Mouse (Mus musculus) limb, embryonic 13.5 days (tissue): ENCODE measurements around the gene Schip1. TPM values are rescaled to one million over a fixed set of nuclear protein-coding genes. Genes with fewer than 3 reads are reported as not detected.
A peak's percentile ranks its signal among the peaks of the same experiment; 100 is the strongest.

Source experiments
- ATAC-seq: fragments of 200-750 bp; cut with Nextera tagmentation; 2 replicates; pipeline ENCODE4 v1.8.0; 2017; ENCODE audit warnings: low read depth, moderate number of reproducible peaks, moderate TSS enrichment; ENCODE audit not compliant: low FRiP score
- H3K27ac ChIP-seq: fragments of 300-500 bp; sonication (generic); 2 replicates; pipeline ENCODE4 v1.5.1; 2015; ENCODE audit warnings: inconsistent platforms, mild to moderate bottlenecking, moderate library complexity
- H3K27me3 ChIP-seq: fragments of 300-500 bp; sonication (generic); 2 replicates; pipeline ENCODE4 v1.6.1; 2015; ENCODE audit warnings: mild to moderate bottlenecking, inconsistent platforms
- H3K36me3 ChIP-seq: fragments of 300-500 bp; sonication (generic); 2 replicates; pipeline ENCODE4 v1.6.1; 2015; ENCODE audit warnings: inconsistent platforms, mild to moderate bottlenecking, moderate library complexity
- H3K4me1 ChIP-seq: fragments of 300-500 bp; sonication (generic); 2 replicates; pipeline ENCODE4 v1.6.1; 2015; ENCODE audit warnings: inconsistent platforms
- H3K4me2 ChIP-seq: fragments of 300-500 bp; sonication (generic); replicated peaks from 2 replicates; pipeline ENCODE4 v1.6.1; 2015; ENCODE audit warnings: inconsistent platforms, mild to moderate bottlenecking, moderate library complexity
- H3K4me3 ChIP-seq: fragments of 300-500 bp; sonication (generic); 2 replicates; pipeline ENCODE4 v1.5.1; 2015; ENCODE audit warnings: moderate library complexity, mild to moderate bottlenecking, inconsistent platforms
- H3K9ac ChIP-seq: fragments of 300-500 bp; sonication (generic); 2 replicates; pipeline ENCODE4 v1.6.1; 2015; ENCODE audit warnings: mild to moderate bottlenecking, inconsistent platforms
- H3K9me3 ChIP-seq: fragments of 300-500 bp; sonication (generic); 2 replicates; pipeline ENCODE4 v1.6.1; 2016; ENCODE audit warnings: inconsistent platforms
- WGBS: fragments of 180-500 bp; shearing (Covaris S2); methylation state at CpG from one replicate; pipeline ENCODE4 v1.1.7; 2015; 5-methylcytosine and 5-hydroxymethylcytosine counted together
- polyA plus RNA-seq: library from polyadenylated mRNA; unstranded; fragments of >200 nt; fragmentation: Nextera tagmentation; extraction: Ambion mirVana; gene quantifications from 2 replicates; pipeline ENCODE4 v1.2.1, GENCODE M21; 2015

The Schip1 gene
- polyA plus RNA-seq, 1 experiment from 2014 or later = 21.4 TPM

DNA sequence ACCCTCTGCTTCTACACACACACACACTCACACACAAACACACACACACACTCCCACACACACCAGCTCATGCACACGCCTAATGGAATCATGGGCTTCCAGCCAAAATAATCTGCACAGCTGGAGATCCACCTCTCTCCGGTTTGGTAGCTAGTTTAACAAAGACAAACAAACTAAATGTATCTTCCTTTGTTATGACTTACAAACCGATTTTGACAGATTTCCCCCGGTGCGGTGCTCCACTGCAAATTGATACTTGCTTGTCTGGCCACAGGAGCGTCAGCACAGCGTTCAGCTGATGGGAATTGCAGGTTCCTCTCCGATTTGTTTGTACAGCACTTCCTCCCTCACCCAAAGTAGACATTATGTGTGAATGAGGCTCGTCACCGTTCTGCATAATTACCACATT, 310.5 kb downstream of the Schip1 start:
- Histone ChIP-seq H3K4me3 (no peak overlapping the region), H3K27ac (no peak overlapping the region), H3K36me3 (no peaks in the 10 kb centered on the region), H3K4me2 (no peak overlapping the region), H3K9me3 (no peaks in the 10 kb centered on the region), H3K27me3 (no peaks in the 10 kb centered on the region), H3K9ac (no peak overlapping the region), H3K4me1 (peaks cover 9% of the 10 kb centered on the region; the same call in 1 of the 2 replicates)
- no peak for ATAC-seq
- WGBS = 55% methylated on average over 10 of the region's 10 CpGs

DNA sequence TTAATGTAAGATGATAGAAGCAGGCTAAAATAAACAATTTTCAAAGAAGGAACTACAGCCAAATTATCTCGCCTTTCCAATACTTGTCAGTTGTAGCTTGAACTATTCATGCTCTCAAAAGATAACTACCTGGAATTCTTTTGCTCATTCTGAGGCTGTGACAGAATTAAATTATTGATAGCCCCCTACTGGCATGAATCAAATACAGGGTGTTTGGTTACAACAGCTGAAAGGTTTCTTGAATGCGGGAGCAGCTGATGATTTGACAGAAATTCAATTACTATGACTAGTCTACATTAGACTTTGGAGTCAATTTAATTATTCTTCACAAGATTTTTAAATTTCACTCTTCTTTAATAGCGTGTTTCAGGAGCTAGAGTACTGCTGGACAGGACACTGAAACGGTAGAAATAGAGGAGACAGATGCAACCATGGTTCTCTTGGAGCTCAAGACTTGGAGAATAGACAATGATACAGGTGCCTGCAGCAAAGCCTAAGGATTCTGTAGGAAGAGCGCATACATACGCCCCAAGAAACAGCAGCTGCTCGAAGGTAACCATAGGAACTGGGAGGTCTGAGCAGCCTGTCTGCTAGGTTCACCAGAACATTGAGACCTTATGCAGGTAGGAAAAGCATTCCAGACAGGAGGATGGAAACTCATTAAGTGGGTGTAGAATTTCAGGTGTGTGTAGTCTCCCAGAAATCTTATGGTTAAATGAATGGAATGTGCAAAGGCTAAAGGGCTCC, 313.0 kb downstream of the Schip1 start:
- Histone ChIP-seq H3K4me2 (no peak overlapping the region), H3K4me3 (no peak overlapping the region), H3K27ac (no peak overlapping the region), H3K27me3 (no peaks in the 10 kb centered on the region), H3K9ac (no peak overlapping the region), H3K9me3 (no peaks in the 10 kb centered on the region), H3K36me3 (no peaks in the 10 kb centered on the region), H3K4me1 (peaks cover 9% of the 10 kb centered on the region; the same call in 1 of the 2 replicates)
- 77% methylated on average over 7 of the region's 7 CpGs for WGBS
- ATAC-seq = no peak

DNA sequence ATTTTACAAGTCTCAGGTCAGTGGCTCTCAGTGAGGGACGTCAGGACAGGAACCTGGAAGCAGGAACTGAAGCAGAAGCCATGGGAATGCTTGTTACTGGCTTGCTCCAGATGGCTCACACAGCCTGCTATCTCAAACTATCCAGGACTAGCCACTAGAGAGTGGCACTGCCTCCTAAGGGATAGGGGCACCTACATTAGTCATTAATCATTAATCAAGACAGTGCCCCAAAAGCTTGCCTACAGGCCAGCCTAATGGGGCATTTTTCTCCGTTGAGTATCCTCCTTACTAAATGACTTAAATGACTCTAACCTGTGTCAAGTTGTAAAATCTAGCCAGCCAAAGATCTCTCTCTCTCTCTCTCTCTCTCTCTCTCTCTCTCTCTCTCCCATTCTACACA, 314.2 kb downstream of the Schip1 start:
- Histone ChIP-seq H3K27me3 (no peaks in the 10 kb centered on the region), H3K4me3 (no peak overlapping the region), H3K4me2 (no peak overlapping the region), H3K4me1 (peaks cover 9% of the 10 kb centered on the region; the same call in 1 of the 2 replicates), H3K9ac (no peak overlapping the region), H3K27ac (no peak overlapping the region), H3K36me3 (no peaks in the 10 kb centered on the region), H3K9me3 (no peaks in the 10 kb centered on the region)
- WGBS = 42% methylated on average over 2 of the region's 2 CpGs
- no peak for ATAC-seq

DNA sequence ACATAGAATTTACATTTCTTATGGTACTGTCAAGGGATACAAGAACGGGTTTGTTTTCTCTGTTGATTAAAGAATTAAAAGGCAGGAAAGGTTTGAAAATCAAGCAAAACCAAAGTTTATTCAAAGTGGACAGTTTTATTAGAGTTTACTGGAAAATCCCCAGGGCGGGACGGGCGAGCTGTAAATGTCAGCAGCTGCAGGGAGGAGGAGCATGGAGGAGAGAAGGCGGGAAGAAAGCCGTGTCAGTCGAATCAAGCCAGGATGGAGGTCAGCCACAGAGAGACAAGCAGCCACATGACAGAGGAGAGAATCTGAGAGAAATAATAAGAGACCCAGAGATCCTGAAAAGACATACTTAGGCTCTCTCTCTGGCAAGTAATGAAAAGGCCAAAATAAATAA, 314.6 kb downstream of the Schip1 start:
- H3K27me3 ChIP-seq = no peaks in the 10 kb centered on the region
- H3K36me3 ChIP-seq = no peaks in the 10 kb centered on the region
- H3K9me3 ChIP-seq = no peaks in the 10 kb centered on the region
- H3K9ac ChIP-seq = no peak overlapping the region
- 21% methylated on average over 7 of the region's 7 CpGs for WGBS
- H3K27ac ChIP-seq = no peak overlapping the region
- peak overlapping the region; percentile 23; the same call in 1 of the 2 replicates for H3K4me2 ChIP-seq
- H3K4me3 ChIP-seq = no peak overlapping the region
- peaks cover 9% of the 10 kb centered on the region; the same call in 1 of the 2 replicates for H3K4me1 ChIP-seq
- ATAC-seq = no peak; the same call in 1 of the 2 replicates

DNA sequence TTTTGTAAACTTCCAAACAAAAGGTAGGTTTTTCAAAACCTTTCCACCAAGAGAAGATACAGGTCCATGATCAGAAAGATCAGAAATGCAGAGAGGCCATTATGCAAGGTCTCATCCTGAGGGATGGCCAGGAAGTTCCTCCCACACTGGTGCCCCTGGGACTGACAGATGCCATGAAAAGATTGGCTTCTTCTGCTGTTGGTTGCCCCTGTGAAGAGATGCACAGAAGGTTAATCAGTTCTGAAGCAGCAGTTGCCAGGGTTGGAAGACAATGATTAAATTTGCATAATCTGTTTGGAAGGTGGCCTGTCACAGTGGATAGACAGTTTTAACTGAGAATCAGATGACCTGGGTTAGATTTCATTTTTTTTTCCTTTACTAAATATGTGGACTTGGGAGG, 319.1 kb downstream of the Schip1 start:
- Histone ChIP-seq H3K27ac (no peak overlapping the region), H3K36me3 (no peaks in the 10 kb centered on the region), H3K4me1 (peaks cover 8% of the 10 kb centered on the region; the same call in 1 of the 2 replicates), H3K27me3 (0 out of 2 replicates have a peak, but pooled peaks cover 3% of the 10 kb centered on the region), H3K9me3 (no peaks in the 10 kb centered on the region), H3K9ac (no peak overlapping the region), H3K4me3 (no peak overlapping the region), H3K4me2 (no peak overlapping the region)
- ATAC-seq = no peak

DNA sequence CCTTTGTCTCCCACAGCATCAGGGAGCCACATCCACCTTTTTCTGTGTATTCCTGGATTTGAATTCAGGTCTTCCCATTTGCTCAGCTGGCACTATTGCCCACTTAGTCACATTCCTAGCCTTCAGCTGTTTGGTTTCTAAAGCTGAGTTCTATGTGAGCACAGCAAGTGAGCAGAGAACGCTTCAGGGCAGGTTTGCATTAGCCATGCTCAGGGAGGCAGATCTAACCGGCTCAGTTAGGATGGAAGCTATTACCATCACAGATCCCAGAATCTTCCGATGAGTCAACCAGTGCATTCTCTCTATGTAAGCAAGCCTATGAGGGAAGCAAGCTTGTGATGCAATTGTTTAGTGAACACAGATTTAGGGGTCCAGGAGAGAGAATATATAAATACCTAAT, 320.9 kb downstream of the Schip1 start:
- ATAC-seq = no peak
- Histone ChIP-seq H3K27me3 (0 out of 2 replicates have a peak, but pooled peaks cover 3% of the 10 kb centered on the region), H3K4me2 (no peak overlapping the region), H3K9ac (no peak overlapping the region), H3K27ac (no peak overlapping the region), H3K36me3 (no peaks in the 10 kb centered on the region), H3K9me3 (no peaks in the 10 kb centered on the region), H3K4me3 (no peak overlapping the region), H3K4me1 (peaks cover 4% of the 10 kb centered on the region; the same call in 1 of the 2 replicates)
- WGBS = 80% methylated on average over 3 of the region's 3 CpGs

DNA sequence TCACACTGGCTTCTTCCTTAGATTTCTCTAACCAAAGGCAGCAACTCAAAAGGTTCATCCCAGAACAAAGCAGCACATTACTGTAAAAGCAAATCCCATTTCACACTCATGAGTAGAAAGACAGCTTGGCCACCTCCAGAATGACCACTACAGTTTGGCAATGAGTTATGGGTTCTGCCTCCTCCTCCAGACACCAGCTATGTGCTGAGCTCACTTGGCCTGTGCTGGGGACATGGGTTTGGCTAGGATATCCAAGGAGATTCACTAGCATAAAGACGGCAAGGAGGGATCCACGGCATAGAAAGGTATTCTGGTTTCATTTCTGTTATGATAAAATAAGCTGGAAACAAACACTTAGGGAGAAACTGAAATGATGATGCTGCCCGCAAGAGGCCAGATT, 323.4 kb downstream of the Schip1 start:
- Histone ChIP-seq H3K36me3 (no peaks in the 10 kb centered on the region), H3K4me2 (no peak overlapping the region), H3K27me3 (0 out of 2 replicates have a peak, but pooled peaks cover 3% of the 10 kb centered on the region), H3K4me3 (no peak overlapping the region), H3K27ac (no peak overlapping the region), H3K9ac (no peak overlapping the region), H3K9me3 (no peaks in the 10 kb centered on the region), H3K4me1 (peaks cover 4% of the 10 kb centered on the region; the same call in 1 of the 2 replicates)
- WGBS = 90% methylated on average over 3 of the region's 3 CpGs
- ATAC-seq = no peak

DNA sequence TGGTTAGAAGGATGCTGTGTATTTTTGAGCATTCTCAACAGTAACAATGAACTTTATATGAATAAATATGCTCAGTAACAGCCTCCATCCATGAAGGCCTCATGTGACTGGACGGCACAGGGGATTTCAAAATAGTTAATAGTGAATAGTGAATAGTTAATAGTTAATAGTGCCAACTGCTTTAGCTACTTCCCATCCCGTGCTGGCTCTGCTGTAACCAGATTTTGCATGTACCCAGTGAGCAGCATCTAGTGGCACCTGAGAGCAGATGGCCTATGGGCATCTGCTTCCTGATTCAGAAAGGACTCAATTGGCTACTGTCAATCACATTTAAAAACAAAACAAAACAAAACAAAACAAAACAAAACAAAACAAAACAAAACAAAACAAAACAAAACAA, 329.0 kb downstream of the Schip1 start:
- no peaks in the 10 kb centered on the region for H3K27me3 ChIP-seq
- 76% methylated on average over 2 of the region's 2 CpGs for WGBS
- no peaks in the 10 kb centered on the region for H3K9me3 ChIP-seq
- H3K27ac ChIP-seq = no peak overlapping the region
- no peaks in the 10 kb centered on the region for H3K36me3 ChIP-seq
- no peaks in the 10 kb centered on the region for H3K4me1 ChIP-seq
- no peak overlapping the region for H3K9ac ChIP-seq
- no peak for ATAC-seq
- no peak overlapping the region for H3K4me2 ChIP-seq
- no peak overlapping the region for H3K4me3 ChIP-seq

DNA sequence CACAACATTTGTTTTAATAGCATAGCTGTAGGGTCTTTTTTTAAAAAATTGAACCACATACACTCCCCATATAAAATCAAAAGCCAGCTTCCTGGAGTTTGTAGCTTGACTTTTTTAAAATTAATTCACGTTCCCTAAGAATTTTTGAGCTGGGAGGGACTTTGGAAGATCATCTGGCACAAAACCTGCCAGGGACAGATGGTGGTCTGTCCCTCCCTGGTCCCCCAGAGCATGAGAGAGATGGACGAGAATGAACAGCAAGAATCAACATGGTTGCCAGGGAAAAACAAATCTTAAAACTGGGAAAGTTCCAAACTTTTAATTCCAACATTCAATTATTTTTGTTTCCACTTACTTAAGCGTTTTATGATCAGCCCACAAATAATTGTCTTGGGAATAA, 334.1 kb downstream of the Schip1 start:
- no peaks in the 10 kb centered on the region for H3K36me3 ChIP-seq
- no peaks in the 10 kb centered on the region for H3K9me3 ChIP-seq
- H3K4me1 ChIP-seq = no peaks in the 10 kb centered on the region
- no peak overlapping the region for H3K4me2 ChIP-seq
- WGBS = 60% methylated on average over 3 of the region's 3 CpGs
- ATAC-seq = no peak
- H3K27me3 ChIP-seq = no peaks in the 10 kb centered on the region
- no peak overlapping the region for H3K4me3 ChIP-seq
- no peak overlapping the region for H3K9ac ChIP-seq
- no peak overlapping the region for H3K27ac ChIP-seq

DNA sequence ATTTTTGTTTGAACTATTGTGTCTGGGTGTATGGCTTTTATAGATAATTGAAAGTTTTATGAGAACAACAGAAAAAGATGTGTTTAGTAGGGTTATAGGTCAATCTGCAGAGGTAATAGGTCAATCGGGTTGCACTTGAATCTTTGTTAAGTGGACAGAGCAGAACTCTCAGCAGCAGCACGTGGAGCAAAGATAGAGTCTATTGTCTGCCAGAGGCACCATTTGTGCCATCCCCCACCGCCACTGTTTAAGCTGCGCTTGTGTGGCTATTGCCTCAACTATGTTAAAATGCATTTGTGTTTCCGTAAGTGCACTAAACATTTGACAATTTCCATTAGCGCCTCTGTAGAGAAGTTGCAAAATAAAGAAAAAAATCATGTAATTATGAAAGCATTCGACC, 335.5 kb downstream of the Schip1 start:
- 72% methylated on average over 7 of the region's 7 CpGs for WGBS
- no peak for ATAC-seq

DNA sequence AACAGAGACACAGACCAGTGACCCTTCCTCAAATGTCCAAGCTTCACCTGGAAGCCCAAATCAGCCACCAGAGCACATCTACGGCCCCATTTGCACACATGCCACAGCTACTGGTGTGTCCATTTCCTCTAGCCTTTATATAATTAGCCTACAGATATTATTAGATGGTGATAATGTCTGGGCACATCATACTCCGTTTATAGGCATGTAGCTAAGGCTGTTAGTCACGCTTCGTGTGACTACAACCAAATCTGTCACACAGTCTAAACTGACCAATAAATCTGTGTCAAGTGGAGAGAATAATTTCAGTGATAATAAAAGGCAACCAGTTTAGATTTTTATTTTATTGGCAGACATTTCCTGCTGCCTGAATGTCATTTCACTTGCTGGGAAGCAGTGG, 338.7 kb downstream of the Schip1 start:
- H3K27ac ChIP-seq = no peak overlapping the region
- no peak overlapping the region for H3K4me3 ChIP-seq
- ATAC-seq = no peak
- no peak overlapping the region for H3K9ac ChIP-seq
- H3K4me1 ChIP-seq = 0 out of 2 replicates have a peak, but pooled peaks cover 5% of the 10 kb centered on the region
- no peak overlapping the region for H3K4me2 ChIP-seq
- 69% methylated on average over 4 of the region's 4 CpGs for WGBS
- H3K9me3 ChIP-seq = no peaks in the 10 kb centered on the region
- H3K36me3 ChIP-seq = no peaks in the 10 kb centered on the region
- H3K27me3 ChIP-seq = no peaks in the 10 kb centered on the region

More for the DNA sequence above, 335.5 kb downstream of the Schip1 start:
- no peak overlapping the region for H3K4me3 ChIP-seq
- H3K4me1 ChIP-seq = no peaks in the 10 kb centered on the region
- H3K27me3 ChIP-seq = no peaks in the 10 kb centered on the region
- H3K4me2 ChIP-seq = no peak overlapping the region
- no peak overlapping the region for H3K27ac ChIP-seq
- no peaks in the 10 kb centered on the region for H3K9me3 ChIP-seq
- H3K36me3 ChIP-seq = no peaks in the 10 kb centered on the region
- no peak overlapping the region for H3K9ac ChIP-seq

DNA sequence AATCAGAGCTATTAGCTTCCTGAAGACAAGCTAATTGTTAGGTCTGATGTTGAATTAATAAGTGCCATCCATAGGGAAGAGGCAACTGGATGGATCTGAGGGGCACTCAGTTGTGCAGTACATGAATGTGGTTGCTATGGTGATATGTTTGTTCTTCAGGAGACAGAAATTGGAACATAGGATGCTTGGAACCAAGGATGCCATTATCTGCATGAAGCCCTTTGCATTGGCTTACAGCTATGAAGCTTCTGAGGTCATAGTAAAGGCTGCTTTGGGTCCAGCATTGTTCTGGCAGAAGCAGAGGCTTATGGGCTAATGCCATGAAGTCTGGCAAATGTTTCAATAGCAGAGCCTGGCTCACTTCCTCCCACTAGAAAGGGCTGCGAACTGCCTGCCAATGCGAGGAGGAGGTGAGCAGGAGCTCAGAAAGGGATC, 339.2 kb downstream of the Schip1 start:
- Histone ChIP-seq H3K9me3 (no peaks in the 10 kb centered on the region), H3K27me3 (no peaks in the 10 kb centered on the region), H3K9ac (no peak overlapping the region), H3K27ac (no peak overlapping the region), H3K4me2 (no peak overlapping the region), H3K4me1 (0 out of 2 replicates have a peak, but pooled peaks cover 6% of the 10 kb centered on the region), H3K4me3 (no peak overlapping the region), H3K36me3 (no peaks in the 10 kb centered on the region)
- 73% methylated on average over 2 of the region's 2 CpGs for WGBS
- ATAC-seq = no peak

DNA sequence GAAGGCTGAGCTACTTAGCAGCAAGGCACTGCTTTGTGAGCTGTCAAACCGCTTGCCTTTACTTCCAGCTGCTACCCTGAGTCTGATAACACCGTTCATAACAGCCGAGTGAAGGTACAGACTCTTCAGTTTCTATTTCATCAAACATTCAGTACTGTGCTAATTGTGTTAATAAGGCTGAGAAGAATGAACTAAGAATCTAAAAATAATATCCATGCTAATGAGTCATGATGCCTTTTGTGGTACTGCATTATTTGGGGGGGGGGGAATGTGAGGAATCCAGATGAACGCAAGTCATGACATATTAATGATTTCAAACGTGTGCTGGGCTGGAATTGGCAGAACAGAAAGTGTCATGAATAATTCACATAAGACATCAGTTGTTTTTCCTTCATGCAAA, 341.1 kb downstream of the Schip1 start:
- no peak for ATAC-seq
- Histone ChIP-seq H3K27ac (no peak overlapping the region), H3K4me2 (no peak overlapping the region), H3K9ac (no peak overlapping the region), H3K36me3 (no peaks in the 10 kb centered on the region), H3K9me3 (no peaks in the 10 kb centered on the region), H3K4me1 (0 out of 2 replicates have a peak, but pooled peaks cover 6% of the 10 kb centered on the region), H3K27me3 (no peaks in the 10 kb centered on the region), H3K4me3 (no peak overlapping the region)
- 77% methylated on average over 5 of the region's 5 CpGs for WGBS
